Mouse (Mus musculus) liver, embryonic 13.5 days (tissue): ENCODE measurements around the gene Abcd4. TPM values are rescaled to one million over a fixed set of nuclear protein-coding genes. Genes with fewer than 3 reads are reported as not detected.

Experiments used
- ATAC-seq: fragments of 200-750 bp; cut with Nextera tagmentation; 2 replicates; pipeline ENCODE4 v1.8.0; 2017; ENCODE audit warnings: low read depth, mild to moderate bottlenecking, moderate number of reproducible peaks, moderate library complexity
- DNase-seq: peaks from one replicate; pipeline ENCODE4 v3.0.0; 2022
- H3K27ac ChIP-seq: fragments of 300-500 bp; sonication (generic); 2 replicates; pipeline ENCODE4 v1.5.1; 2015; ENCODE audit warnings: moderate library complexity, mild to moderate bottlenecking, inconsistent platforms
- H3K27me3 ChIP-seq: fragments of 300-500 bp; sonication (generic); 2 replicates; pipeline ENCODE4 v1.6.1; 2015; ENCODE audit warnings: mild to moderate bottlenecking, inconsistent platforms
- H3K36me3 ChIP-seq: fragments of 300-500 bp; sonication (generic); 2 replicates; pipeline ENCODE4 v1.6.1; 2015; ENCODE audit warnings: mild to moderate bottlenecking, inconsistent platforms
- H3K4me1 ChIP-seq: fragments of 300-500 bp; sonication (generic); replicated peaks from 2 replicates; pipeline ENCODE4 v1.6.1; 2015; ENCODE audit warnings: inconsistent platforms
- H3K4me2 ChIP-seq: fragments of 300-500 bp; sonication (generic); 2 replicates; pipeline ENCODE4 v1.6.1; 2015; ENCODE audit warnings: inconsistent platforms, mild to moderate bottlenecking, moderate library complexity
- H3K4me3 ChIP-seq: fragments of 300-500 bp; sonication (generic); replicated peaks from 2 replicates; pipeline ENCODE4 v1.5.1; 2015; ENCODE audit warnings: mild to moderate bottlenecking, inconsistent platforms
- H3K9ac ChIP-seq: fragments of 300-500 bp; sonication (generic); 2 replicates; pipeline ENCODE4 v1.6.1; 2015; ENCODE audit warnings: mild to moderate bottlenecking, inconsistent platforms
- H3K9me3 ChIP-seq: fragments of 300-500 bp; sonication (generic); replicated peaks from 2 replicates; pipeline ENCODE4 v1.6.1; 2016; ENCODE audit warnings: inconsistent platforms
- WGBS: fragments of 180-500 bp; shearing (Covaris S2); methylation state at CpG from one replicate; pipeline ENCODE4 v1.1.7; 2015; ENCODE audit not compliant: insufficient replicate concordance; 5-methylcytosine and 5-hydroxymethylcytosine counted together
- polyA plus RNA-seq: library from polyadenylated mRNA; unstranded; fragments of >200 nt; fragmentation: Nextera tagmentation; extraction: Ambion mirVana; gene quantifications from 2 replicates; pipeline ENCODE4 v1.2.1, GENCODE M21; 2015

Abcd4 gene
- polyA plus RNA-seq, 1 experiment from 2014 or later, result 4.4 TPM

GRCm38 (mm10) chr12:84571466-84572340 lies 45.5 kb downstream of the Abcd4 start:
- Histone ChIP-seq H3K27me3 (peaks cover 90% of the 10 kb centered on the region), H3K4me1 (no peaks in the 10 kb centered on the region), H3K4me2 (no peak overlapping the region), H3K36me3 (no peaks in the 10 kb centered on the region), H3K4me3 (no peak overlapping the region), H3K27ac (no peak overlapping the region), H3K9me3 (no peaks in the 10 kb centered on the region), H3K9ac (no peak overlapping the region)
- DNase-seq, result no peak
- 3% methylated on average over 43 of the region's 43 CpGs for WGBS
- ATAC-seq, result no peak

- H3K4me1 ChIP-seq, result no peaks in the 10 kb centered on the region
- H3K27ac ChIP-seq, result no peak overlapping the region
- H3K36me3 ChIP-seq, result no peaks in the 10 kb centered on the region
- no peak for DNase-seq
- no peak overlapping the region for H3K4me3 ChIP-seq
- H3K9me3 ChIP-seq, result no peaks in the 10 kb centered on the region
- 3% methylated on average over 34 of the region's 34 CpGs for WGBS
- H3K27me3 ChIP-seq, result peaks cover 97% of the 10 kb centered on the region
- H3K4me2 ChIP-seq, result no peak overlapping the region
- H3K9ac ChIP-seq, result no peak overlapping the region
- ATAC-seq, result no peak
These were observed 46.4 kb downstream of the Abcd4 start for GRCm38 (mm10) chr12:84570694-84571415.

- WGBS, result 2% methylated on average over 40 of the region's 40 CpGs
- no peak overlapping the region for H3K9ac ChIP-seq
- ATAC-seq, result no peak
- no peak overlapping the region for H3K27ac ChIP-seq
- no peak overlapping the region; the same call in 1 of the 2 replicates for H3K4me3 ChIP-seq
- H3K27me3 ChIP-seq, result peaks cover 93% of the 10 kb centered on the region
- DNase-seq, result no peak
- H3K9me3 ChIP-seq, result no peaks in the 10 kb centered on the region
- no peaks in the 10 kb centered on the region for H3K36me3 ChIP-seq
- no peaks in the 10 kb centered on the region for H3K4me1 ChIP-seq
- H3K4me2 ChIP-seq, result no peak overlapping the region
These were observed 47.1 kb downstream of the Abcd4 start for GRCm38 (mm10) chr12:84569976-84570693.

GRCm38 (mm10) chr12:84569336-84569970 lies 47.8 kb downstream of the Abcd4 start, which contains the start of gene Vsx2:
Gene Vsx2, plus strand, starts transcription at chr12:84569762.
- no peak within 1 kb of the TSS for H3K4me2 ChIP-seq
- ATAC-seq (no peak), DNase-seq (no peak)

GRCm38 (mm10) chr12:84567576-84567975 lies 49.6 kb downstream of the Abcd4 start:
- Histone ChIP-seq H3K36me3 (no peaks in the 10 kb centered on the region), H3K27me3 (peaks cover 88% of the 10 kb centered on the region), H3K4me1 (no peaks in the 10 kb centered on the region), H3K27ac (no peak overlapping the region), H3K4me3 (no peak overlapping the region), H3K9me3 (no peaks in the 10 kb centered on the region), H3K9ac (no peak overlapping the region), H3K4me2 (no peak overlapping the region)
- WGBS, result 50% methylated on average over 6 of the region's 6 CpGs
- no peak for ATAC-seq
- DNase-seq, result no peak

More at GRCm38 (mm10) chr12:84569336-84569970, 47.8 kb downstream of the Abcd4 start, which contains the start of gene Vsx2:
- no peaks in the 10 kb centered on the region for H3K4me1 ChIP-seq
- H3K4me3 ChIP-seq, result no peak within 1 kb of the TSS; the same call in 1 of the 2 replicates
- H3K36me3 ChIP-seq, result no peaks in the 10 kb centered on the region
- H3K27me3 ChIP-seq, result peaks cover 92% of the 10 kb centered on the region
- no peaks in the 10 kb centered on the region for H3K9me3 ChIP-seq
- H3K27ac ChIP-seq, result no peak within 1 kb of the TSS
- H3K9ac ChIP-seq, result no peak within 1 kb of the TSS
- WGBS, result 7% methylated on average over 25 of the region's 25 CpGs

GRCm38 (mm10) chr12:84562558-84562957 lies 54.7 kb downstream of the Abcd4 start:
- Histone ChIP-seq H3K4me1 (no peaks in the 10 kb centered on the region), H3K9me3 (no peaks in the 10 kb centered on the region), H3K27ac (no peak overlapping the region), H3K27me3 (peaks cover 38% of the 10 kb centered on the region), H3K36me3 (no peaks in the 10 kb centered on the region), H3K4me2 (no peak overlapping the region), H3K9ac (no peak overlapping the region), H3K4me3 (no peak overlapping the region)
- 39% methylated on average over 4 of the region's 4 CpGs for WGBS
- no peak for DNase-seq
- no peak for ATAC-seq

- DNase-seq, result no peak
- Histone ChIP-seq H3K9ac (no peak overlapping the region), H3K27me3 (no peaks in the 10 kb centered on the region), H3K27ac (no peak overlapping the region), H3K36me3 (no peaks in the 10 kb centered on the region), H3K4me2 (no peak overlapping the region), H3K4me3 (no peak overlapping the region), H3K9me3 (no peaks in the 10 kb centered on the region), H3K4me1 (no peaks in the 10 kb centered on the region)
- ATAC-seq, result no peak
- WGBS, result 46% methylated on average over 8 of the region's 8 CpGs
These were observed 62.0 kb downstream of the Abcd4 start for GRCm38 (mm10) chr12:84555218-84555617.

Other genes with a start within 250 kb of the Abcd4 start
- 11.5 and 14.1 TPM in 2 replicates for gene Entpd5, start 208.4 kb downstream of the Abcd4 start, polyA plus RNA-seq
- gene Bbof1, start 208.3 kb downstream of the Abcd4 start, polyA plus RNA-seq, result 0.24 and 0.75 TPM in 2 replicates
- gene Rnf113a2, start 200.2 kb downstream of the Abcd4 start, polyA plus RNA-seq, result 15.8 and 20.2 TPM in 2 replicates
- 17.0 and 23.4 TPM in 2 replicates for gene Aldh6a1, start 166.4 kb downstream of the Abcd4 start, polyA plus RNA-seq
- 12.7 and 14.4 TPM in 2 replicates for gene Lin52, start 166.0 kb downstream of the Abcd4 start, polyA plus RNA-seq
- not detected in 2 replicates for gene Vsx2, start 47.7 kb downstream of the Abcd4 start, polyA plus RNA-seq
- not detected in 2 replicates for gene Vrtn, start 23.6 kb upstream of the Abcd4 start, polyA plus RNA-seq
- gene Syndig1l, start 81.4 kb upstream of the Abcd4 start, polyA plus RNA-seq, result 0.05 TPM in 1 of 2 replicates, not detected in the other
- gene Npc2, start 155.7 kb upstream of the Abcd4 start, polyA plus RNA-seq, result 23.5 and 24.5 TPM in 2 replicates
- gene Isca2, start 155.8 kb upstream of the Abcd4 start, polyA plus RNA-seq, result 105 and 111 TPM in 2 replicates